In genomic region chr16:50009542-50009941, GRCm38 (mm10) we compare ENCODE assay signal across 10 mouse cellular contexts.
DNase-seq lines count a peak whose midpoint lies in the region; ATAC-seq and TF ChIP-seq lines count a peak whose summit lies in the region.
"Had no signal": no experiment of that assay in that cellular context is flagged by ENCODE, and none has a peak within 500 bp of the region (broad histone marks: within the 10 kb centered on the region; RNA-seq: fewer than 3 reads in every experiment).

No protein-coding gene starts in this region.

- no peaks in the 10 kb centered on the region for H3K9me3 ChIP-seq in heart, embryonic 10.5 days
- no peaks in the 10 kb centered on the region for H3K9me3 ChIP-seq in forebrain, postnatal 0 days (ENCODE audit: low read length)
- H3K9me3 ChIP-seq: embryonic facial prominence, embryonic 13.5 days; limb, embryonic 12.5 days had no signal

- WGBS in heart, embryonic 10.5 days, result 15% methylated on average over 6 of the region's 6 CpGs
- 38% methylated on average over 6 of the region's 6 CpGs for WGBS in forebrain, postnatal 0 days

- no peak overlapping the region for H3K27ac ChIP-seq in heart, embryonic 10.5 days
- peak overlapping the region; percentile 35; the same call in 1 of the 2 replicates for H3K27ac ChIP-seq in forebrain, postnatal 0 days (ENCODE audit: low read depth, low read length)
- H3K27ac ChIP-seq: embryonic facial prominence, embryonic 13.5 days; limb, embryonic 12.5 days had no signal

- H3K9ac ChIP-seq in forebrain, postnatal 0 days, result no peak overlapping the region
- H3K9ac ChIP-seq: embryonic facial prominence, embryonic 13.5 days; limb, embryonic 12.5 days had no signal

- peaks cover 56% of the 10 kb centered on the region for H3K27me3 ChIP-seq in heart, embryonic 10.5 days (ENCODE audit: insufficient read depth, poor library complexity, severe bottlenecking)
- H3K27me3 ChIP-seq in forebrain, postnatal 0 days (ENCODE audit: insufficient read depth, low read length), result no peaks in the 10 kb centered on the region
- H3K27me3 ChIP-seq: embryonic facial prominence, embryonic 13.5 days; limb, embryonic 12.5 days had no signal

- peak; percentile 81 for ATAC-seq in forebrain, postnatal 0 days

- H3K4me1 ChIP-seq in heart, embryonic 10.5 days, result 0 out of 2 replicates have a peak, but pooled peaks cover 2% of the 10 kb centered on the region
- H3K4me1 ChIP-seq in forebrain, postnatal 0 days (ENCODE audit: insufficient read depth), result peaks cover 8% of the 10 kb centered on the region
- H3K4me1 ChIP-seq: embryonic facial prominence, embryonic 13.5 days; limb, embryonic 12.5 days had no signal

- no peaks in the 10 kb centered on the region for H3K36me3 ChIP-seq in heart, embryonic 10.5 days
- no peaks in the 10 kb centered on the region for H3K36me3 ChIP-seq in forebrain, postnatal 0 days (ENCODE audit: insufficient read depth)
- H3K36me3 ChIP-seq: embryonic facial prominence, embryonic 13.5 days; limb, embryonic 12.5 days had no signal

- no peak overlapping the region for H3K4me2 ChIP-seq in forebrain, postnatal 0 days (ENCODE audit: low read depth)
- H3K4me2 ChIP-seq: embryonic facial prominence, embryonic 13.5 days; limb, embryonic 12.5 days had no signal

- peak; percentile 59 to 63 for DNase-seq in heart, adult 18-20 months
- no peak for DNase-seq in heart, embryonic 10.5 days (ENCODE audit: low spot score)
- DNase-seq in adrenal gland, adult 18-20 months (ENCODE audit: low spot score in 2 of 2), result peak; percentile 51 to 77
- peak; percentile 76 for DNase-seq in forebrain, postnatal 0 days
- DNase-seq in layer of hippocampus, postnatal 25 days (ENCODE audit: extremely low spot score in 1 of 2, low spot score in 1 of 2), result peak; percentile 34 to 52
- peak; percentile 64 for DNase-seq in telencephalon, adult 2 months (ENCODE audit: low read depth, low spot score)
- DNase-seq in gastrocnemius, adult 18-20 months (ENCODE audit: low spot score), result no peak
- no peak for DNase-seq in spleen, postnatal 4 days (ENCODE audit: low spot score in 2 of 2)

- TF ChIP-seq CTCF in forebrain, postnatal 0 days (IDR thresholded peaks at IDR 0.05; ENCODE audit: low read depth), result no peak

- no peak overlapping the region for H3K4me3 ChIP-seq in heart, embryonic 10.5 days
- H3K4me3 ChIP-seq in forebrain, postnatal 0 days (ENCODE audit: low read depth, low read length), result no peak overlapping the region
- H3K4me3 ChIP-seq: embryonic facial prominence, embryonic 13.5 days; limb, embryonic 12.5 days had no signal

Comparison
In these comparisons a context has a peak if more than half of its experiments do, and no peak if none do; other contexts are left out.
1. DNase-seq: peak in heart, adult 18-20 months (2 of 2), adrenal gland, adult 18-20 months (2 of 2), forebrain, postnatal 0 days (single experiment), layer of hippocampus, postnatal 25 days (2 of 2) and telencephalon, adult 2 months (single experiment); none in heart, embryonic 10.5 days (single experiment), gastrocnemius, adult 18-20 months (single experiment) and spleen, postnatal 4 days (0 of 2).